Mouse (Mus musculus) brain, embryonic 14.5 days (tissue): ENCODE results near the gene Acot11.

Experiments
- CTCF ChIP-seq: fragments of 200-500 bp; IDR thresholded peaks from 2 replicates; pipeline ENCODE4 v1.5.1; 2012; ENCODE audit warnings: inconsistent platforms, mild to moderate bottlenecking, moderate library complexity, borderline replicate concordance; ENCODE audit not compliant: insufficient read depth, insufficient read length; ENCODE audit errors: extremely low read depth
- POLR2A ChIP-seq: fragments of 200-500 bp; IDR thresholded peaks from 2 replicates; pipeline ENCODE4 v1.6.1; 2012; ENCODE audit warnings: mild to moderate bottlenecking, inconsistent platforms, borderline replicate concordance; ENCODE audit not compliant: poor library complexity, insufficient read depth, insufficient read length, severe bottlenecking; ENCODE audit errors: extremely low read depth

DNA sequence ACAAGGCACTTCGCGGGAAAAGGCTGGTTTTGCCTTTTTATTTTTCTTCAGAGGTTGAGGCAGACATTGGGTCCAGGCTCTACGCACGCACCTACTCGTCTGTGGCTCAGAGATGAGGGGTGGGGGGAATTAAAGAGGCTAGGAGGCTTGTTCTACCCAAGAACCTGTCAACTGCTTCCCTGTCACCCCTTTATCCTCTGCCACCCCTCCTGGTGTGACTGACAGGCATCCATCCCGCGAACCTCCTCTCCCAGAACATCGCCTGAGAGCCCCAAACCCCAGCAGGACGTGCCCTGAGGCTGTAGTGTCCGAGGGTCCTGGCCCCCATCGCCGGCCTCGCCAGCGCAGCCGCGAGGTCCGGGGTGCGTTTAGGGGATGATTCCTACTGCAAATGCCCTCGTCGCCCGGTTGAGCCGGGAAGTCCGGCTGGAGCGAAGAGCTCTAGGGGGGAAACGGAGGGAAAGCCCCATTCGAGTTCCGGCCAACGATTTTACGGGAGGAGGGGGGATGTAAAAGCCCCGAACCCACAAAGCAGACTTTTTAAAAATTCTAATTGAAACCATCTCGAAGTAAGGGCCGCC lies 34.5 kb upstream of the Acot11 start:
- TF ChIP-seq CTCF (no peak), POLR2A (no peak)
